Mouse (Mus musculus): ENCODE measurements around the gene Ccdc9.

- TF ChIP-seq POLR2A (IDR thresholded peaks at IDR 0.05; ENCODE audit: low read depth, low read length) (no peak), CTCF (IDR thresholded peaks at IDR 0.05; ENCODE audit: extremely low read depth, insufficient read length, insufficient replicate concordance, low read depth, low read length) (no peak)
These were observed 15.5 kb downstream of the Ccdc9 start for GRCm38 (mm10) chr7:16271139-16271538.
